Mouse (Mus musculus): ENCODE results near the gene Ttpal.

DNA sequence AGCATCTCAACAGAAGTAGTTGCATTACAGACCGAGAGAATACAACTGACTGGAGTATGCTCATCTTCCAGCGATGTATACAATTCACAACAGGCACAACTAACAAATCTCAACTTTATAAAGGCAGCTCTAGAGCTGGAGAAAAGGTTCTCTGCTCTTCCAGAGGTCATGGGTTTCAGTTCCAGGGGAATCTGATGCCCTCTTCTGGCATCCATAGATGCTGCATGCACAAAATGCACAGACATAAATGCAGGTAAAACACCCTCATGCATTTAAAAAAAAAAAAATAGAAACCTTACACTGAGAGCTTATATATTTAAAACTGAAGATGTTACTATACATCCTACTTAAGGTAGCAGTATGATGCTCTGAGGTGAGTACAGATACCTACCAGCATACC lies 29.6 kb downstream of the Ttpal start:
- no peak for TF ChIP-seq CTCF (IDR thresholded peaks at IDR 0.05; ENCODE audit: borderline replicate concordance, insufficient read depth, low read length)
- TF ChIP-seq POLR2A (IDR thresholded peaks at IDR 0.05; ENCODE audit: low read depth, low read length): no peak

Data from embryonic fibroblast, embryonic 13.5 days (primary cell).